Mouse (Mus musculus) liver, postnatal 0 days (tissue): ENCODE data around the gene Fcer1g. TPM values are rescaled to one million over a fixed set of nuclear protein-coding genes. Genes with fewer than 3 reads are reported as not detected.
A peak's percentile ranks its signal among the peaks of the same experiment; 100 is the strongest.

Experiments used
- ATAC-seq: fragments of 200-750 bp; cut with Nextera tagmentation; 2 replicates; pipeline ENCODE4 v1.8.0; 2017; ENCODE audit warnings: mild to moderate bottlenecking, moderate library complexity
- DNase-seq: peaks from one replicate; pipeline ENCODE4 v3.0.0-alpha.2; 2016
- H3K27ac ChIP-seq: fragments of 300-500 bp; sonication (generic); 2 replicates; pipeline ENCODE4 v1.5.1; 2014; ENCODE audit warnings: antibody characterized with exemption, moderate library complexity, mild to moderate bottlenecking, low read depth
- H3K27me3 ChIP-seq: fragments of 300-500 bp; sonication (generic); 2 replicates; pipeline ENCODE4 v1.6.1; 2014; ENCODE audit warnings: low read length, control low read depth, mixed read lengths; ENCODE audit not compliant: insufficient read depth
- H3K36me3 ChIP-seq: fragments of 300-500 bp; sonication (generic); replicated peaks from 2 replicates; pipeline ENCODE4 v1.6.1; 2014; ENCODE audit warnings: mild to moderate bottlenecking, control low read depth, low read length, moderate library complexity, mixed read lengths; ENCODE audit not compliant: insufficient read depth
- H3K4me1 ChIP-seq: fragments of 300-500 bp; sonication (generic); 2 replicates; pipeline ENCODE4 v1.6.1; 2014; ENCODE audit warnings: antibody characterized with exemption, mild to moderate bottlenecking, control low read depth; ENCODE audit not compliant: insufficient read depth
- H3K4me2 ChIP-seq: fragments of 300-500 bp; sonication (generic); 2 replicates; pipeline ENCODE4 v1.6.1; 2014; ENCODE audit warnings: low read depth, mild to moderate bottlenecking, low read length, moderate library complexity, mixed read lengths
- H3K4me3 ChIP-seq: fragments of 300-500 bp; sonication (generic); 2 replicates; pipeline ENCODE4 v1.5.1; 2014; ENCODE audit warnings: low read depth, low read length
- H3K9ac ChIP-seq: fragments of 300-500 bp; sonication (generic); replicated peaks from 2 replicates; pipeline ENCODE4 v1.6.1; 2014; ENCODE audit warnings: mild to moderate bottlenecking, moderate library complexity
- H3K9me3 ChIP-seq: fragments of 300-500 bp; sonication (generic); 2 replicates; pipeline ENCODE4 v1.6.1; 2016; ENCODE audit warnings: mild to moderate bottlenecking, control low read depth, low read length, mixed read lengths
- CTCF ChIP-seq: sonication (generic); IDR thresholded peaks from 2 replicates; pipeline ENCODE4 v1.5.1; 2016; ENCODE audit warnings: antibody characterized with exemption, low read depth
- EP300 ChIP-seq: IDR thresholded peaks from 2 replicates; pipeline ENCODE4 v1.6.1; 2016; ENCODE audit warnings: antibody characterized with exemption, low read depth, mild to moderate bottlenecking
- WGBS: fragments of 180-500 bp; shearing (Covaris S2); extraction: QIAGEN DNeasy Blood & Tissue Kit; methylation state at CpG from one replicate; pipeline ENCODE4 v1.1.7; 2014; ENCODE audit not compliant: insufficient replicate concordance; 5-methylcytosine and 5-hydroxymethylcytosine counted together
- polyA plus RNA-seq: library from polyadenylated mRNA; unstranded; fragments of >200 nt; fragmentation: Nextera tagmentation; extraction: Ambion mirVana; gene quantifications from 2 replicates; pipeline ENCODE4 v1.2.1, GENCODE M21; 2015

The Fcer1g gene
- polyA plus RNA-seq, 1 experiment from 2014 or later, result 171 TPM

DNA sequence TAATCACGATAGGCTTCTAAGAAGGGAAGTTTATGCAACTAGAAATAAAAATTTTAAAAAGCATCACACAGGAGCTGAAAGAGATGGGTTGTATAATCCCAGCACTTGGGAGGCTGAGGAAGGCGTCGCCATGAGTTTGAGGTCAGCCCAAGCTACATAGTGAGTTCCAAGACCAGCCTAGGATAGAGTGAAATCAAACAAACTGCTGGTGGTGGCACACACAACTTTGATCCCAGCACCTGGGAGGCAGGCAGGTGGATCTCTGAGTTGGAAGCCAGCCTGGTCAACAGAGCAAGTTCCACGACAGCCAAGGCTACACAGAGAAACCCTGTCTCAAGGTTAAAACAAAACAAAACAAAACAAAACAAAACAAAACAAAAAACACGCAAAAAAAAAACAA is 1.8 kb downstream of the Fcer1g start:
- H3K27me3 ChIP-seq, result no peaks in the 10 kb centered on the region
- H3K4me1 ChIP-seq, result peaks cover 23% of the 10 kb centered on the region
- no peaks in the 10 kb centered on the region for H3K9me3 ChIP-seq
- WGBS, result 53% methylated on average over 5 of the region's 5 CpGs
- no peak overlapping the region for H3K9ac ChIP-seq
- H3K4me2 ChIP-seq, result peak overlapping the region; percentile 51
- DNase-seq (no peak), ATAC-seq (no peak)
- H3K36me3 ChIP-seq, result peaks cover 31% of the 10 kb centered on the region
- no peak for TF ChIP-seq CTCF
- no peak for TF ChIP-seq EP300
- H3K27ac ChIP-seq, result peak overlapping the region; percentile 82
- peak overlapping the region; percentile 48 for H3K4me3 ChIP-seq

DNA sequence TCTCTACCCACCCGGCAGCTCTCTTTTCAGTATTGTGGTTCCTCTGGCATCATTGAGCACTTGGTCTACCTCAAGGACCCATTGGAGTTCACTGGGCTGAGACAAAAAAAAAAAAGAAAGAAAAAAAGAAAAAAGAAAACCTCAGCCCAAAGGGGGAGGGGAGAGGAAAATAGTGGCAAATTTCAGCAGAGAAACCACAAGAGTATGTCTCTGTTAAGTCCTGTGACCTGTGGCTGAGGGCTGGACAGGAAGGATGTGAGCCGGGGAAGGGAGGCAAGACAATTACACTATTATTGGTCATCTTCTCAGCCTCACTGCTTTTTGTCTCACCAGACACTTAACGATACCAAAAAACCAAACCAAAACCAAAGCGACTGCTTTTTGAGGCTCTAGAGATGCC is 2.3 kb downstream of the Fcer1g start:
- Histone ChIP-seq H3K27me3 (no peaks in the 10 kb centered on the region), H3K36me3 (peaks cover 27% of the 10 kb centered on the region), H3K27ac (peak overlapping the region; percentile 82), H3K9ac (no peak overlapping the region), H3K9me3 (no peaks in the 10 kb centered on the region), H3K4me2 (peak overlapping the region; percentile 51), H3K4me3 (peak overlapping the region; percentile 48), H3K4me1 (peaks cover 23% of the 10 kb centered on the region)
- DNase-seq (no peak), ATAC-seq (no peak)
- 30% methylated on average over 4 of the region's 4 CpGs for WGBS
- no peak for TF ChIP-seq CTCF
- TF ChIP-seq EP300, result no peak

GRCm38 (mm10) chr1:171230215-171230614 is 4.0 kb downstream of the Fcer1g start:
- no peak for TF ChIP-seq CTCF
- no peak for TF ChIP-seq EP300

DNA sequence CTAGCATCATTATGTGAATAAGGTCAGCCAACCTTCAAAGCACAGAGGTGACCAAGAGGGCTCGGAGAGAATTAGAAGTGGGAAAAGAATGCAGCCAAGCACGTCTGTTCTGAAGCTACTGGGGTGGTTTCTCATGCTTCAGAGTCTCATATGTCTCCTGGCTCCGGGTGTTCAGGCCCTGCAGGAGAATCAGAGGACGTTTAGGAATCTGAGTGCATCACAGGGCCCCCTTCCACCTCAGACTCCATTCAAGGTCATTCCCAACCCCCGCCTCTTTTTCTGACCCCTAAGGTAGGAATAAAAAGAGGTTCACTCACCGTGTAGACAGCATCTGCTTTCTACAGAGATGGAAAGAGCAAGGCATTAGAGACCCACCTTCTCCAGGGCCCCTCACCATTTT is 4.4 kb downstream of the Fcer1g start:
- Histone ChIP-seq H3K9ac (no peak overlapping the region), H3K4me3 (no peak overlapping the region), H3K27me3 (no peaks in the 10 kb centered on the region), H3K9me3 (no peaks in the 10 kb centered on the region), H3K27ac (no peak overlapping the region), H3K4me1 (peaks cover 23% of the 10 kb centered on the region), H3K36me3 (peaks cover 9% of the 10 kb centered on the region), H3K4me2 (no peak overlapping the region)
- no peak for ATAC-seq
- WGBS, result 71% methylated on average over 6 of the region's 6 CpGs
- no peak for TF ChIP-seq CTCF
- TF ChIP-seq EP300, result no peak
- no peak for DNase-seq

More at GRCm38 (mm10) chr1:171230215-171230614, 4.0 kb downstream of the Fcer1g start:
- Histone ChIP-seq H3K36me3 (peaks cover 12% of the 10 kb centered on the region), H3K4me1 (peaks cover 23% of the 10 kb centered on the region), H3K9ac (no peak overlapping the region), H3K27me3 (no peaks in the 10 kb centered on the region), H3K4me3 (no peak overlapping the region), H3K4me2 (no peak overlapping the region), H3K9me3 (no peaks in the 10 kb centered on the region), H3K27ac (no peak overlapping the region)
- ATAC-seq (no peak), DNase-seq (no peak)
- WGBS, result 76% methylated on average over 3 of the region's 3 CpGs

DNA sequence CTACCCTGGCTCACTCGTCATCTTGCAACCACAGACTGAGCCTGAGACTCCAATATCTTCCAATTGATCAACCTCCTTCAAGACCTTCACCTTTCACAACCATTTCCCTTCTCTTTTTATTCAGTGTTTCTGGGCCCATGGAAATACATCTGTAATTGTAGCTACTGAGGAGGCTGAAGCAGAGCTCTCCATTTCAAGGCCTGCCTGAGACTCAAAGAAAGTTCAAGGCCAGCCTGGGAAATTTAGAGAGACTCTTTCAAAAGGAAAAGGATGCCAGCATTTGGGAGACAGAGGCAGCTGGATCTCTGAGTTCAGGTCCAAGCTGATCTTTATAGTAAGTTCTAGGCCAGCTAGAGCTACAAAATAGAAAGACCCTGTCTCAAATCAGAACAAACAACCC is 6.3 kb downstream of the Fcer1g start:
- Histone ChIP-seq H3K9me3 (no peaks in the 10 kb centered on the region), H3K4me3 (no peak overlapping the region), H3K9ac (no peak overlapping the region), H3K27me3 (no peaks in the 10 kb centered on the region), H3K4me2 (no peak overlapping the region), H3K27ac (peak overlapping the region; percentile 95; the same call in 1 of the 2 replicates), H3K4me1 (peaks cover 24% of the 10 kb centered on the region), H3K36me3 (no peaks in the 10 kb centered on the region)
- TF ChIP-seq EP300 (no peak), CTCF (no peak)
- 43% methylated on average over 1 of the region's 1 CpGs for WGBS
- no peak for DNase-seq
- no peak for ATAC-seq

DNA sequence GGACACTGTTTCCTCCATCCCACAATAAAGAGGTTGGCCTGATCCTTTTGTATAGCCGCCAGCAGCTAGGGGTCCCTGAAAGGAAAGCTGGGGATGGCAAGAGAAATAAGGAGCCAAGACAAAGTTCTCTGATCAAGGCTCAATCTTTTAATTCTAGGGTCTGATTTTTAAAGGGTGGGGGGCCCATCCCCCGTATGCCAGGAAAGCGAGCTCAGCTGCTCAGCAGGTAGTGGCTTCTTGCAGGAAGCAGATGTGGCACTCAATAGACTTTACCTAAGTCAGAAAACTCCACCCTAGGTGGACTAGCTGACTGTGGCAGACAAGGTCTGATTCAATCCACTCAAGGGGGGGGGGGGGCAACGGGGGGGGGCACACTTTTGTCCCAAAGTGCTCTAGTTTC is 7.4 kb downstream of the Fcer1g start:
- H3K36me3 ChIP-seq, result no peaks in the 10 kb centered on the region
- peak overlapping the region; percentile 95 for H3K27ac ChIP-seq
- H3K9me3 ChIP-seq, result no peaks in the 10 kb centered on the region
- H3K9ac ChIP-seq, result no peak overlapping the region
- WGBS, result 41% methylated on average over 4 of the region's 4 CpGs
- ATAC-seq (no peak), DNase-seq (no peak)
- peak overlapping the region; percentile 63 for H3K4me2 ChIP-seq
- TF ChIP-seq EP300 (no peak), CTCF (no peak)
- H3K4me1 ChIP-seq, result peaks cover 24% of the 10 kb centered on the region
- no peaks in the 10 kb centered on the region for H3K27me3 ChIP-seq
- H3K4me3 ChIP-seq, result peak overlapping the region; percentile 50

GRCm38 (mm10) chr1:171224857-171225256 is 9.3 kb downstream of the Fcer1g start, which contains the start of gene Apoa2:
Gene Apoa2, plus strand, starts transcription at chr1:171225054.
- Histone ChIP-seq H3K36me3 (peaks cover 2% of the 10 kb centered on the region; the same call in 1 of the 2 replicates), H3K9me3 (no peaks in the 10 kb centered on the region), H3K9ac (peak within 1 kb of the TSS; percentile 65), H3K4me3 (peak within 1 kb of the TSS; percentile 50), H3K4me1 (peaks cover 21% of the 10 kb centered on the region), H3K27ac (peak within 1 kb of the TSS; percentile 95), H3K4me2 (peak within 1 kb of the TSS; percentile 63), H3K27me3 (no peaks in the 10 kb centered on the region)
- ATAC-seq (peak; percentile 25), DNase-seq (peak; percentile 77)
- TF ChIP-seq CTCF (0 out of 2 replicates have a peak, but pooled peaks have one; percentile 4), EP300 (peak; percentile 69)
- 68% methylated on average over 5 of the region's 5 CpGs for WGBS
